Mouse (Mus musculus) spleen, adult 10 weeks (tissue): Measurements from ENCODE around the gene Erbb2. TPM values are rescaled to one million over a fixed set of nuclear protein-coding genes. Genes with fewer than 3 reads are reported as not detected.

Experiments used
- polyA plus RNA-seq: library from polyadenylated mRNA; stranded (reverse); fragments of 350-450 nt; fragmentation: Illumina TruSeq; extraction: RNeasy Lipid Tissue Mini Kit (QIAGEN cat#74804); gene quantifications from one replicate; pipeline ENCODE4 v1.2.3, GENCODE M21; 2015; ENCODE audit warnings: low replicate concordance; ENCODE audit not compliant: insufficient read depth

Gene Erbb2
- 1.2 TPM for polyA plus RNA-seq

DNA sequence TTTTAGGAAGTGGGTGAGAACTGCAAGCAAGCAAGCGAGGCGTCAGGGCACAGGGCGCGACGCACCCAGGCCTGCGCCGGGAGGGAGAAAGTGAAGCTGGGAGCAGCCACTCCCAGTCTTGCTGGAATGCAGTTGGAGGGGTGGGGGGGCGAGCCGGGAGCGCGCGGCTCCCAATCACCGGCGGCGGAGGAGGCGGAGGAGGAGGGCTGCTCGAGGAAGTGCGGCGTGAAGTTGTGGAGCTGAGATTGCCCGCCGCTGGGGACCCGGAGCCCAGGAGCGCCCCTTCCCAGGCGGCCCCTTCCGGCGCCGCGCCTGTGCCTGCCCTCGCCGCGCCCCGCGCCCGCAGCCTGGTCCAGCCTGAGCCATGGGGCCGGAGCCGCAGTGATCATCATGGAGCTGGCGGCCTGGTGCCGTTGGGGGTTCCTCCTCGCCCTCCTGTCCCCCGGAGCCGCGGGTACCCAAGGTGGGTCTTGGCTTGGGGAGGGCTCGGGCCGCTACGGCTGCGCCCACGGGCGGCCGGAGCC is at the start of gene Erbb2:
Gene Erbb2, plus strand, starts transcription at position 198 of the 524 bp plus-strand sequence.

DNA sequence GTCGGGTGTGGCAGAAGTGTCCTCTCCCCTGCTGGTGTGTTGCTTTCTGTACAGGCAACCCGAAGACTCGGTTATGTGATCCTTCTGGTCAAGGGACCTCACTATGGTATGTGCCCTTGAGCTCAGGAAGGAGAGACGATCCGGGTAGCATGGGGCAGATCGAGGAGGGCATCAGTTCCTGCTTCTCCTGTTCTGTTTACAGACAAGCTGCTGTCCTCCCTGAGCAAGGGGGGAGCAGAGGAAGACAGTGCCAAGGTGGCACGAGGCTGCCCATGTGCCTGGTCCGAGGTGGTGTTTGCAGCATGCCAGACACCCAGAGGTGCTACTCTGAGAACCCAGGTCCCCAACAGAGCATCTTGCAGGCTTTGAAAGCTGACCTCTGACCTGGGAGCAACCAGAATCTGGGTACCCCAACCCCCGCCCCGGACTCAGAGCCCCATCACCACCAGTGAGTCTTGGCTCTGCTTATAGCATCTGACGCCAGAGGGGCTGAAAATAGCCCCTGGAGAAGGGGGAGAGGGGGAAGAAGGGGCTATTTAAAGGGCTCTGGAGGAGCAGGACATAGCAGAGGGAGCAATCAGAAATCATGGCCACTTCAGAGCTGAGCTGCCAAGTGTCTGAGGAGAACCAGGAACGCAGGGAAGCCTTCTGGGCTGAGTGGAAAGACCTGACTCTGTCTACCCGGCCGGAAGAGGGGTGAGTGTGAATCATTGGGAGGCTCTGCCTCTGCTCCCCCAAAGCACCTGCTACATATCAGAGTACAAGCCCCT is 28.8 kb upstream of the Erbb2 start, which contains the start of gene Tcap:
Gene Tcap, plus strand, starts transcription at position 551 of the 770 bp plus-strand sequence.

GRCm38 (mm10) chr11:98385638-98386585 is 26.4 kb upstream of the Erbb2 start, which contains the start of gene Pnmt:
Pnmt (plus strand) TSS chr11:98386450.

DNA sequence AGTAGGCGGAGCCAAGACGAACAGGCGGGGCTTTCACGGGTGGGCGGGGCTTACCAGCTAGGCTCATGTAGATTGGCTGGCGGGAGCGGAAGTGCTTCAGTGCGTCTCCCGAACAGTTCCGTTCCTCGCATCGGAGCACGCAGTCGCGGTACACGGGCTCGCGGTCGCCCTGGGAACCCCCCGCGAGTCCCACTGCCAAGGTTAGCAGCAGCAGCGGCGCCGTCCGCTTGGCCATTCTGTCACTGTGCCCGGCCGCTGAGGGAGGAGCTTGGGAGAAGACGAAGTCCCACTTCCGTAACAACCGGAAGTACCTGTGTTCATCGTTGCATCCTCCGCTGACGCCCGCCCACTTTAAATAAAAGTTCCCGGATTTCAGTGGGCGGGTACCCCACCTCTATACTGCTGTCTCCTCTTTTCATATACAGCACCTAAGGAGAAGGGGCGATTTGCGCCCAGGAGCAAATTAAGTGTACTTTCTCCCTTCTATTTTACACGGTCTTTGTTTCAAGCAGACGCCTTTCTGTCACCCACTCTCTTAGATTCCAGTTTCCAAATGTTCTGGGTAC is 12.0 kb upstream of the Erbb2 start, which contains the start of gene Pgap3:
Gene Pgap3, minus strand, starts transcription at position 330 of the 566 bp plus-strand sequence.

GRCm38 (mm10) chr11:98438331-98439158 is 26.3 kb downstream of the Erbb2 start, which contains the start of gene Mien1:
Mien1 (minus strand) TSS chr11:98438991.

DNA sequence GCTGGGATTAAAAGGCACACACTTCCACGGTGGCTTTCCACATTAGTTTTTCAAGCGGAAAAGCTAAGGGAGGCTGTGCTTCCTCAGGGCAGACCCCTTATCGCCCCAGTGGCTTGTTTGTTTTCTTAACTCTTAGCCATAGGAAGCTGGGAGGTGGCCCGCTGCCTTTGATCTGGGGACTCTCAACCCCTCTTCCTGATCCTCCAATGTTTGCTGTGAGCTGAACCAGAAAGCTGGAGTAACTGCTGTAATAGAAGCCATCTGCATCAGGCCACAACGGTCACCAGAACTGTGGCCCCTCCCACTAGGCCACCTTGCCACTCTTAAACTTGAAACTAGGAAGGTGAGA is 33.9 kb downstream of the Erbb2 start, which contains the start of gene Grb7:
Gene Grb7, plus strand, starts transcription at position 182 of the 349 bp plus-strand sequence.

Other genes starting within 250 kb of the Erbb2 start
- 63.3 TPM for gene Med1, start 219.2 kb upstream of the Erbb2 start, polyA plus RNA-seq
- gene Cdk12, start 209.4 kb upstream of the Erbb2 start, polyA plus RNA-seq = 52.9 TPM
- gene Neurod2, start 82.8 kb upstream of the Erbb2 start, polyA plus RNA-seq = not detected
- not detected for gene Ppp1r1b, start 64.1 kb upstream of the Erbb2 start, polyA plus RNA-seq
- gene Stard3, start 54.1 kb upstream of the Erbb2 start, polyA plus RNA-seq = 23.7 TPM
- not detected for gene Tcap, start 28.7 kb upstream of the Erbb2 start, polyA plus RNA-seq
- not detected for gene Pnmt, start 26.0 kb upstream of the Erbb2 start, polyA plus RNA-seq
- gene Pgap3, start 12.0 kb upstream of the Erbb2 start, polyA plus RNA-seq = 3.6 TPM
- gene Mien1, start 26.5 kb downstream of the Erbb2 start, polyA plus RNA-seq = 99.5 TPM
- 0.41 TPM for gene Grb7, start 33.9 kb downstream of the Erbb2 start, polyA plus RNA-seq
- 218 TPM for gene Ikzf3, start 133.6 kb downstream of the Erbb2 start, polyA plus RNA-seq
- gene Zpbp2, start 138.6 kb downstream of the Erbb2 start, polyA plus RNA-seq = 6.1 TPM
- 16.2 TPM for gene Ormdl3, start 174.9 kb downstream of the Erbb2 start, polyA plus RNA-seq
- gene Lrrc3c, start 185.8 kb downstream of the Erbb2 start, polyA plus RNA-seq = not detected
- gene Gm12355, start 213.2 kb downstream of the Erbb2 start, polyA plus RNA-seq = 0.23 TPM
- gene Gsdma3, start 213.9 kb downstream of the Erbb2 start, polyA plus RNA-seq = not detected
- not detected for gene Gsdma2, start 234.3 kb downstream of the Erbb2 start, polyA plus RNA-seq